8 mouse cellular contexts compared by ENCODE assay signal in the genomic region with DNA sequence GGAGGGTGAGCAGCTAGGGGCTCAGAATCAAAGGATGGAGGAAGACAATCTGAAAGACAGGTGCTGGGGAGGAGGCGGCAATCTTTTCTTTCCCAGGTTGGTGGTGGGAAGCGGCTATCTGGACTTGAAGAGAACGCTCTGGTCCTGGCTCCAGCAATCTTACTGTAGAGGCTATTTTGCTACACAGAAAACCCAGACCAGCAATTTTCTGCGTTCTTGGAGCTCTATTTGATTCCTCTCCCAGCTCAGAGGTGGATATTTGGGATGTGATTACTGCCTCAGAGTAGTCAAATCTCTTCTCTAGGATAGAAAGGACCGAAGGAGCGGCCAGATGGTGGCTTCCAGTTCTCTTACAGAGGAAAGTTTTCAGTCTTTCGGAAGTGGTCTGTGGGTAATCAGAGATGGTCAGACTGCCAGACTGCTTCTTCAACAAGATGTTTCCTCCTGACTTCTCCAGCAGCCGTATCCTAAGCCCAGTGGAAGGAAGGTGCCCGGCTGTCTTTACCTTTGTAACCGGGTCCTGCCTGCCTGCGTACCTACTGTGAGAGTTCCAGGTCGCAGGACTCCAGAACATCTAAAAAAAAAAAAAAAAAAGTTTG. TPM values are rescaled to one million over a fixed set of nuclear protein-coding genes. Genes with fewer than 3 reads are reported as not detected.
DNase-seq lines count a peak whose midpoint lies in the region; ATAC-seq and TF ChIP-seq lines count a peak whose summit lies in the region.

No protein-coding gene starts in this region.

- H3K27ac ChIP-seq in lung, embryonic 14.5 days (ENCODE audit: low read depth) = peak overlapping the region; percentile 61; the same call in 1 of the 2 replicates
- 0 out of 2 replicates have a peak overlapping the region, but pooled peaks have one; percentile 96 for H3K27ac ChIP-seq in forebrain, embryonic 10.5 days
- 0 out of 2 replicates have a peak overlapping the region, but pooled peaks have one; percentile 88 for H3K27ac ChIP-seq in intestine, embryonic 14.5 days (ENCODE audit: low read depth)
- H3K27ac ChIP-seq in neural tube, embryonic 14.5 days (ENCODE audit: low read depth, low read length) = no peak overlapping the region

- 30% methylated on average over 12 of the region's 12 CpGs for WGBS in lung, embryonic 14.5 days
- 33% methylated on average over 12 of the region's 12 CpGs for WGBS in forebrain, embryonic 10.5 days
- WGBS in intestine, embryonic 14.5 days = 33% methylated on average over 12 of the region's 12 CpGs
- WGBS in neural tube, embryonic 14.5 days = 39% methylated on average over 12 of the region's 12 CpGs

- peak overlapping the region; percentile 81 for H3K4me2 ChIP-seq in lung, embryonic 14.5 days
- H3K4me2 ChIP-seq in intestine, embryonic 14.5 days (ENCODE audit: low read length) = peak overlapping the region; percentile 97
- peak overlapping the region; percentile 82 for H3K4me2 ChIP-seq in neural tube, embryonic 14.5 days (ENCODE audit: low read depth, low read length)

- ATAC-seq in lung, embryonic 14.5 days (ENCODE audit: insufficient read depth) = no peak; the same call in 1 of the 2 replicates
- ATAC-seq in intestine, embryonic 14.5 days (replicated peaks; ENCODE audit: low FRiP score, low TSS enrichment, low read depth) = no peak
- no peak for ATAC-seq in neural tube, embryonic 14.5 days (ENCODE audit: low read depth)
- no peak for ATAC-seq in erythroid progenitor cell, adult 5-6 weeks (replicated peaks; ENCODE audit: low FRiP score, poor library complexity, severe bottlenecking)

- H3K27me3 ChIP-seq in lung, embryonic 14.5 days (ENCODE audit: insufficient read depth, low read length) = no peaks in the 10 kb centered on the region
- peaks cover 34% of the 10 kb centered on the region for H3K27me3 ChIP-seq in forebrain, embryonic 10.5 days (ENCODE audit: poor library complexity, severe bottlenecking)
- no peaks in the 10 kb centered on the region for H3K27me3 ChIP-seq in intestine, embryonic 14.5 days (replicated peaks; ENCODE audit: control insufficient read depth, insufficient read depth, low read length)
- no peaks in the 10 kb centered on the region for H3K27me3 ChIP-seq in neural tube, embryonic 14.5 days (ENCODE audit: control insufficient read depth, insufficient read depth, low read length)

- no peaks in the 10 kb centered on the region for H3K9me3 ChIP-seq in lung, embryonic 14.5 days (ENCODE audit: low read depth, low read length)
- no peaks in the 10 kb centered on the region for H3K9me3 ChIP-seq in forebrain, embryonic 10.5 days
- no peaks in the 10 kb centered on the region for H3K9me3 ChIP-seq in intestine, embryonic 14.5 days (ENCODE audit: control insufficient read depth, low read length)
- H3K9me3 ChIP-seq in neural tube, embryonic 14.5 days (ENCODE audit: control insufficient read depth, low read length) = no peaks in the 10 kb centered on the region

- no peak overlapping the region for H3K9ac ChIP-seq in lung, embryonic 14.5 days
- H3K9ac ChIP-seq in intestine, embryonic 14.5 days (ENCODE audit: low read length) = peak overlapping the region; percentile 88; the same call in 1 of the 2 replicates
- H3K9ac ChIP-seq in neural tube, embryonic 14.5 days (replicated peaks; ENCODE audit: low read depth, low read length) = no peak overlapping the region; the same call in 1 of the 2 replicates

- no peak for TF ChIP-seq CTCF in lung, embryonic 14.5 days (IDR thresholded peaks at IDR 0.05; ENCODE audit: low read depth)

- H3K4me3 ChIP-seq in lung, embryonic 14.5 days (ENCODE audit: low read depth, low read length) = peak overlapping the region; percentile 80; the same call in 1 of the 2 replicates
- peak overlapping the region; percentile 79 for H3K4me3 ChIP-seq in forebrain, embryonic 10.5 days
- peak overlapping the region; percentile 75 for H3K4me3 ChIP-seq in intestine, embryonic 14.5 days (ENCODE audit: low read depth, low read length)
- H3K4me3 ChIP-seq in neural tube, embryonic 14.5 days (ENCODE audit: low read depth, low read length) = peak overlapping the region; percentile 87

- DNase-seq in lung, embryonic 14.5 days = peak; percentile 28
- no peak for DNase-seq in lung, postnatal 36 days
- DNase-seq in forebrain, embryonic 10.5 days (ENCODE audit: extremely low spot score, low spot score) = no peak
- DNase-seq in intestine, embryonic 14.5 days (ENCODE audit: low spot score) = peak; percentile 51
- no peak for DNase-seq in MN1 (ENCODE audit: low spot score)
- DNase-seq in kidney, postnatal 25 days = no peak

- no peaks in the 10 kb centered on the region for H3K36me3 ChIP-seq in lung, embryonic 14.5 days (ENCODE audit: insufficient read depth)
- H3K36me3 ChIP-seq in forebrain, embryonic 10.5 days (replicated peaks) = no peaks in the 10 kb centered on the region
- no peaks in the 10 kb centered on the region for H3K36me3 ChIP-seq in intestine, embryonic 14.5 days (ENCODE audit: control insufficient read depth, insufficient read depth, low read length)
- no peaks in the 10 kb centered on the region for H3K36me3 ChIP-seq in neural tube, embryonic 14.5 days (ENCODE audit: control insufficient read depth, insufficient read depth, low read length)

- H3K4me1 ChIP-seq in lung, embryonic 14.5 days (ENCODE audit: insufficient read depth) = peaks cover 20% of the 10 kb centered on the region
- peaks cover 47% of the 10 kb centered on the region for H3K4me1 ChIP-seq in forebrain, embryonic 10.5 days
- H3K4me1 ChIP-seq in intestine, embryonic 14.5 days (replicated peaks; ENCODE audit: control insufficient read depth, insufficient read depth, low read length) = peaks cover 14% of the 10 kb centered on the region
- peaks cover 17% of the 10 kb centered on the region for H3K4me1 ChIP-seq in neural tube, embryonic 14.5 days (ENCODE audit: control insufficient read depth, insufficient read depth, low read length)

RNA-seq across cellular contexts. Expression of gene St6gal1, which starts 0.6 kb away (rescaled TPM):
- polyA plus RNA-seq in lung, embryonic 14.5 days (2014; fragmentation: Nextera tagmentation; extraction: Ambion mirVana) = 58.8 and 60.3 TPM in 2 replicates
- 18.4 and 19.7 TPM in 2 replicates for polyA plus RNA-seq in forebrain, embryonic 10.5 days (2016; fragmentation: Nextera tagmentation; extraction: Ambion mirVana)
- polyA plus RNA-seq in intestine, embryonic 14.5 days (2014; fragmentation: Nextera tagmentation; extraction: Ambion mirVana) = 22.4 and 26.7 TPM in 2 replicates
- polyA plus RNA-seq in neural tube, embryonic 14.5 days (2014; fragmentation: Nextera tagmentation; extraction: Ambion mirVana) = 23.0 and 30.7 TPM in 2 replicates
- 4.3 and 7.5 TPM in 2 replicates for total RNA-seq in erythroid progenitor cell, adult 5-6 weeks (2015; ENCODE audit: low replicate concordance)
- total RNA-seq in erythroid progenitor cell, adult 5-6 weeks (2017; ENCODE audit: low replicate concordance) = 3.2 and 3.9 TPM in 2 replicates

Comparison
In these comparisons a context has a peak if more than half of its experiments do, and no peak if none do; other contexts are left out.
1. DNase-seq: peak in lung, embryonic 14.5 days (single experiment) and intestine, embryonic 14.5 days (single experiment); none in lung, postnatal 36 days (single experiment), forebrain, embryonic 10.5 days (single experiment), MN1 (single experiment) and kidney, postnatal 25 days (0 of 2).
2. Peak in every context shown above with its lines, with median percentiles within 50 percentile points of each other: H3K4me2 ChIP-seq and H3K4me3 ChIP-seq.